ENCODE assay signal across 9 mouse cellular contexts in genomic region chr9:42550116-42550515, GRCm38 (mm10). TPM values are rescaled to one million over a fixed set of nuclear protein-coding genes. Genes with fewer than 3 reads are reported as not detected.
DNase-seq lines count a peak whose midpoint lies in the region; ATAC-seq and TF ChIP-seq lines count a peak whose summit lies in the region.
"Had no signal": no experiment of that assay in that cellular context is flagged by ENCODE, and none has a peak within 500 bp of the region (broad histone marks: within the 10 kb centered on the region; RNA-seq: fewer than 3 reads in every experiment).

No protein-coding gene starts in this region.

- DNase-seq in Patski (ENCODE audit: low read depth, low spot score) = no peak
- DNase-seq in c-Kit-positive CD71-positive TER-119-positive erythroid progenitor cells, embryonic 14.5 days (ENCODE audit: low spot score) = peak; percentile 15
- peak; percentile 75 for DNase-seq in forebrain, embryonic 14.5 days (ENCODE audit: low spot score)
- peak; percentile 95 for DNase-seq in hindbrain, embryonic 11.5 days (ENCODE audit: low spot score)
- peak; percentile 74 to 91 for DNase-seq in left cerebral cortex, adult 2 months (ENCODE audit: extremely low spot score in 1 of 2, low spot score in 2 of 2)
- DNase-seq in spleen, adult 12 weeks (ENCODE audit: low spot score) = peak; percentile 8

- H3K4me1 ChIP-seq in forebrain, embryonic 14.5 days (ENCODE audit: control insufficient read depth, insufficient read depth, low read length) = no peaks in the 10 kb centered on the region
- H3K4me1 ChIP-seq in hindbrain, embryonic 11.5 days (replicated peaks; ENCODE audit: control insufficient read depth, insufficient read depth, low read length) = no peaks in the 10 kb centered on the region
- 0 out of 2 replicates have a peak, but pooled peaks cover 5% of the 10 kb centered on the region for H3K4me1 ChIP-seq in midbrain, embryonic 13.5 days (replicated peaks)

- no peak overlapping the region for H3K27ac ChIP-seq in forebrain, embryonic 14.5 days (ENCODE audit: low read depth, low read length)
- H3K27ac ChIP-seq in hindbrain, embryonic 11.5 days (ENCODE audit: low read depth, low read length) = no peak overlapping the region
- H3K27ac ChIP-seq in left cerebral cortex, adult 2 months = no peak overlapping the region
- no peak overlapping the region for H3K27ac ChIP-seq in midbrain, embryonic 13.5 days
- H3K27ac ChIP-seq: limb, embryonic 13.5 days had no signal

- intact Hi-C loops in left cerebral cortex, adult 2 months (cut with DNase I) = loop anchor here (1.0 to 5.0 kb wide), 2 partner anchors 163 to 394 kb away; partner anchors contain the start of gene Grik4

- TF ChIP-seq CTCF in Patski (IDR thresholded peaks at IDR 0.05) = peak; percentile 84
- peak; percentile 95 for TF ChIP-seq CTCF in left cerebral cortex, adult 2 months (IDR thresholded peaks at IDR 0.05)

- in situ Hi-C loops in Patski (cut with MboI; ENCODE audit: low pct_unique_long_range_greater_than_20kb) = loop anchor here (25.0 kb wide), 1 partner anchor 637 kb away; no protein-coding TSS in a partner anchor

- H3K4me2 ChIP-seq in forebrain, embryonic 14.5 days (ENCODE audit: low read length) = no peak overlapping the region
- H3K4me2 ChIP-seq in hindbrain, embryonic 11.5 days (replicated peaks; ENCODE audit: low read depth, low read length) = no peak overlapping the region
- no peak overlapping the region for H3K4me2 ChIP-seq in midbrain, embryonic 13.5 days (replicated peaks)
- H3K4me2 ChIP-seq: limb, embryonic 13.5 days had no signal

- WGBS in forebrain, embryonic 14.5 days = 9% methylated on average over 13 of the region's 13 CpGs
- WGBS in hindbrain, embryonic 11.5 days = 20% methylated on average over 13 of the region's 13 CpGs
- WGBS in midbrain, embryonic 13.5 days = 16% methylated on average over 13 of the region's 13 CpGs

- POLR2A ChIA-PET in Patski (lab: Charles Lee) = no interaction called here

- no peak overlapping the region for H3K4me3 ChIP-seq in forebrain, embryonic 14.5 days (ENCODE audit: low read depth, low read length)
- no peak overlapping the region for H3K4me3 ChIP-seq in hindbrain, embryonic 11.5 days (ENCODE audit: low read depth, low read length)
- no peak overlapping the region for H3K4me3 ChIP-seq in left cerebral cortex, adult 2 months
- H3K4me3 ChIP-seq in midbrain, embryonic 13.5 days (replicated peaks) = no peak overlapping the region
- H3K4me3 ChIP-seq: limb, embryonic 13.5 days had no signal

- no peak overlapping the region for H3K9ac ChIP-seq in forebrain, embryonic 14.5 days (ENCODE audit: low read length)
- H3K9ac ChIP-seq in hindbrain, embryonic 11.5 days (ENCODE audit: low read depth, low read length) = no peak overlapping the region
- H3K9ac ChIP-seq in midbrain, embryonic 13.5 days (replicated peaks) = no peak overlapping the region
- H3K9ac ChIP-seq: limb, embryonic 13.5 days had no signal

- ATAC-seq in Patski = peak; percentile 29
- ATAC-seq in forebrain, embryonic 14.5 days = peak; percentile 60
- no peak; the same call in 1 of the 2 replicates for ATAC-seq in hindbrain, embryonic 11.5 days (ENCODE audit: low FRiP score)
- ATAC-seq in midbrain, embryonic 13.5 days = peak; percentile 74
- no peak for ATAC-seq in monocyte, adult 5-6 weeks (replicated peaks; ENCODE audit: insufficient number of reproducible peaks, low FRiP score, low TSS enrichment, poor library complexity, severe bottlenecking)

- CTCF ChIA-PET in Patski (lab: Charles Lee) = interaction anchor here (1.0 to 1.3 kb wide), 3 partner anchors 20 to 221 kb away, joined by 3 read pairs; no protein-coding TSS in a partner anchor

- peaks cover 24% of the 10 kb centered on the region for H3K27me3 ChIP-seq in Patski
- H3K27me3 ChIP-seq in forebrain, embryonic 14.5 days (replicated peaks; ENCODE audit: control insufficient read depth, insufficient read depth, low read length) = no peaks in the 10 kb centered on the region; the same call in 1 of the 2 replicates
- H3K27me3 ChIP-seq in hindbrain, embryonic 11.5 days (ENCODE audit: control insufficient read depth, insufficient read depth, low read length) = no peaks in the 10 kb centered on the region
- H3K27me3 ChIP-seq in midbrain, embryonic 13.5 days = no peaks in the 10 kb centered on the region

- H3K9me3 ChIP-seq in forebrain, embryonic 14.5 days (replicated peaks; ENCODE audit: control insufficient read depth, low read length) = no peaks in the 10 kb centered on the region
- no peaks in the 10 kb centered on the region for H3K9me3 ChIP-seq in hindbrain, embryonic 11.5 days (ENCODE audit: control insufficient read depth, low read length)
- H3K9me3 ChIP-seq in midbrain, embryonic 13.5 days = no peaks in the 10 kb centered on the region
- H3K9me3 ChIP-seq: limb, embryonic 13.5 days had no signal

- H3K36me3 ChIP-seq in forebrain, embryonic 14.5 days (ENCODE audit: control insufficient read depth, insufficient read depth, low read length) = no peaks in the 10 kb centered on the region
- H3K36me3 ChIP-seq in hindbrain, embryonic 11.5 days (ENCODE audit: control insufficient read depth, insufficient read depth, low read length) = no peaks in the 10 kb centered on the region
- H3K36me3 ChIP-seq in midbrain, embryonic 13.5 days = no peaks in the 10 kb centered on the region
- H3K36me3 ChIP-seq: limb, embryonic 13.5 days had no signal

RNA-seq across cellular contexts. Expression of gene Tbcel, which starts 42.5 kb away (rescaled TPM):
- polyA plus RNA-seq in Patski (2021) = 23.3 TPM
- 5.4 and 5.6 TPM in 2 replicates for polyA plus RNA-seq in forebrain, embryonic 14.5 days (2014; fragmentation: Nextera tagmentation; extraction: Ambion mirVana)
- 4.7 and 6.6 TPM in 2 replicates for polyA plus RNA-seq in hindbrain, embryonic 11.5 days (2014; fragmentation: Nextera tagmentation; extraction: Ambion mirVana)
- 10 to 100 TPM; 48.6 to 48.9 TPM for total RNA-seq in left cerebral cortex, adult 2 months (2021)
- 4.5 and 5.2 TPM in 2 replicates for polyA plus RNA-seq in midbrain, embryonic 13.5 days (2015; fragmentation: Nextera tagmentation; extraction: Ambion mirVana)
- total RNA-seq in monocyte, adult 5-6 weeks (2017) = 13.5 to 21.2 TPM (median 17.7 TPM) in 3 replicates

Comparison
In these comparisons a context has a peak if more than half of its experiments do, and no peak if none do; other contexts are left out.
1. ATAC-seq: peak in Patski (single experiment), forebrain, embryonic 14.5 days (single experiment) and midbrain, embryonic 13.5 days (single experiment); none in hindbrain, embryonic 11.5 days (single experiment) and monocyte, adult 5-6 weeks (single experiment).